In genomic region chr17:79472106-79472995, GRCm38 (mm10) we compare ENCODE assay signal across 10 mouse cellular contexts.
DNase-seq lines count a peak whose midpoint lies in the region; ATAC-seq and TF ChIP-seq lines count a peak whose summit lies in the region.
"Had no signal": no experiment of that assay in that cellular context is flagged by ENCODE, and none has a peak within 500 bp of the region (broad histone marks: within the 10 kb centered on the region; RNA-seq: fewer than 3 reads in every experiment).

No protein-coding gene starts in this region.

- H3K27ac ChIP-seq in midbrain, embryonic 13.5 days = no peak overlapping the region
- no peak overlapping the region for H3K27ac ChIP-seq in midbrain, embryonic 10.5 days (replicated peaks)
- peak overlapping the region; percentile 47; the same call in 1 of the 2 replicates for H3K27ac ChIP-seq in stomach, embryonic 16.5 days (ENCODE audit: low read length)
- H3K27ac ChIP-seq: macrophage had no signal

- H3K27me3 ChIP-seq in midbrain, embryonic 13.5 days = no peaks in the 10 kb centered on the region
- H3K27me3 ChIP-seq in midbrain, embryonic 10.5 days (ENCODE audit: low read depth, poor library complexity, severe bottlenecking) = no peaks in the 10 kb centered on the region
- no peaks in the 10 kb centered on the region for H3K27me3 ChIP-seq in stomach, embryonic 16.5 days (ENCODE audit: control insufficient read depth, insufficient read depth, low read length)

- TF ChIP-seq POLR2A in lung, adult 2 months (IDR thresholded peaks at IDR 0.05; ENCODE audit: borderline replicate concordance, extremely low read depth, low read depth, low read length) = no peak

- H3K4me1 ChIP-seq in midbrain, embryonic 13.5 days (replicated peaks) = no peaks in the 10 kb centered on the region; the same call in 1 of the 2 replicates
- H3K4me1 ChIP-seq in midbrain, embryonic 10.5 days = no peaks in the 10 kb centered on the region
- peaks cover 7% of the 10 kb centered on the region; the same call in 1 of the 2 replicates for H3K4me1 ChIP-seq in lung, adult 2 months (ENCODE audit: control insufficient read depth, insufficient read depth, low read length)
- peaks cover 5% of the 10 kb centered on the region; the same call in 1 of the 2 replicates for H3K4me1 ChIP-seq in stomach, embryonic 16.5 days (ENCODE audit: control insufficient read depth, insufficient read depth, low read length)

- WGBS in midbrain, embryonic 13.5 days = 64% methylated on average over 10 of the region's 10 CpGs
- WGBS in midbrain, embryonic 10.5 days = 67% methylated on average over 10 of the region's 10 CpGs
- WGBS in lung, adult 2 months = 17% methylated on average over 10 of the region's 10 CpGs
- 34% methylated on average over 10 of the region's 10 CpGs for WGBS in stomach, embryonic 16.5 days

- TF ChIP-seq CTCF in lung, adult 2 months (IDR thresholded peaks at IDR 0.05; ENCODE audit: insufficient read depth, low read length) = no peak

- no peak overlapping the region for H3K9ac ChIP-seq in midbrain, embryonic 13.5 days (replicated peaks)
- H3K9ac ChIP-seq in stomach, embryonic 16.5 days (ENCODE audit: low read length) = no peak overlapping the region

- no peaks in the 10 kb centered on the region for H3K36me3 ChIP-seq in midbrain, embryonic 13.5 days
- H3K36me3 ChIP-seq in midbrain, embryonic 10.5 days = no peaks in the 10 kb centered on the region
- H3K36me3 ChIP-seq in stomach, embryonic 16.5 days (ENCODE audit: control insufficient read depth, insufficient read depth, low read length) = no peaks in the 10 kb centered on the region

- DNase-seq in cerebellum, postnatal 10 days = peak; percentile 60 to 67
- DNase-seq in cerebellum, adult 9-11 months = no peak
- DNase-seq in midbrain, embryonic 10.5 days (ENCODE audit: low spot score) = no peak
- DNase-seq in lung, adult 2 months = peak; percentile 39
- no peak for DNase-seq in right cerebral cortex, adult 18-20 months
- no peak for DNase-seq in right cerebral cortex, adult 2 months (ENCODE audit: low spot score in 2 of 2)
- DNase-seq: right cerebral cortex, postnatal 25 days had no signal

- H3K4me2 ChIP-seq in midbrain, embryonic 13.5 days (replicated peaks) = no peak overlapping the region
- H3K4me2 ChIP-seq in stomach, embryonic 16.5 days (ENCODE audit: low read depth, low read length) = no peak overlapping the region

- H3K4me3 ChIP-seq in midbrain, embryonic 13.5 days (replicated peaks) = no peak overlapping the region
- H3K4me3 ChIP-seq in midbrain, embryonic 10.5 days = no peak overlapping the region
- H3K4me3 ChIP-seq in lung, adult 2 months (replicated peaks; ENCODE audit: extremely low read depth, low read depth, low read length) = no peak overlapping the region
- H3K4me3 ChIP-seq in stomach, embryonic 16.5 days (replicated peaks; ENCODE audit: low read length) = no peak overlapping the region

- ATAC-seq in midbrain, embryonic 13.5 days = 0 out of 2 replicates have a peak, but pooled peaks have one; percentile 30
- peak; percentile 83 for ATAC-seq in stomach, embryonic 16.5 days (ENCODE audit: insufficient read depth, low FRiP score)

- no peaks in the 10 kb centered on the region for H3K9me3 ChIP-seq in midbrain, embryonic 13.5 days
- no peaks in the 10 kb centered on the region for H3K9me3 ChIP-seq in midbrain, embryonic 10.5 days (replicated peaks)
- H3K9me3 ChIP-seq in stomach, embryonic 16.5 days (replicated peaks; ENCODE audit: control insufficient read depth, low read length) = no peaks in the 10 kb centered on the region

Comparison
In these comparisons a context has a peak if more than half of its experiments do, and no peak if none do; other contexts are left out.
1. DNase-seq: peak in cerebellum, postnatal 10 days (2 of 2) and lung, adult 2 months (single experiment); none in cerebellum, adult 9-11 months (single experiment), midbrain, embryonic 10.5 days (single experiment), right cerebral cortex, adult 18-20 months (single experiment) and right cerebral cortex, adult 2 months (0 of 2).